Mouse (Mus musculus): ENCODE data around the gene Rabgef1.

DNA sequence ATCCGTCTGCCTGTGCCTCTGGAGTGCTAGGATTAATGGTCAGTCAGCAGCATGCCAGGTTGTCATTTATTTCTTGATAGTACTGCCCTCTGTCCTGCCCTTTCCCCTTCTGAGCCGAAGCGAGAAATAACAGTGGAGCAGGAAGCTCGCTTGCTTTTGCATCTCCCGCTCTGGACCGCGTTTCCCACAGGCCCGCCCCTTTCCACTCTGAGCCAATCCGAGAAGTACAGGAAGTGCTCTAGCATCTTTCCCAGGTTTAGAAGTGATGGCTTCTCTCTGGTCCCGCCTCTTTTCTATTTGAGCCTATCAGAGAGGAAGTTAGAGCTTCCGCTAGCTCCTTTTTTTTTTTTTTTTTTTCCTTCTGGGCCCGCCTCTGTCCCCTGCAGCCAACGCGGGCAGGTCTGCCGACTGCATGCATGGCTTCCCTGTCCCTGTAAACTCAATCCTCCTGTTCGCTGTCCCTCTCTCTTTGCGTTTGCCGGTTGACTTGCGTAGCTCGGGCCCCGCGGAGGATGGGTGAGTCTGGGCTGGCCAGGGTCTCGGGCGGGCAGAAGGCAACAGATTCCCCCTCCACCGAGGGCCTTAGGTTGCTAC lies 85.2 kb downstream of the Rabgef1 start:
- no peak for TF ChIP-seq GATA2 (IDR thresholded peaks at IDR 0.05; ENCODE audit: borderline replicate concordance, low read depth, low read length)
- TF ChIP-seq CTCF (IDR thresholded peaks at IDR 0.05; ENCODE audit: low read depth, low read length), result no peak
- no peak for TF ChIP-seq TAL1 (conservative IDR thresholded peaks at IDR 0.05; ENCODE audit: low read depth, low read length)
- TF ChIP-seq GATA1 (IDR thresholded peaks at IDR 0.05; ENCODE audit: borderline replicate concordance, low read length), result no peak

Data from G1E (cell line).